Mouse (Mus musculus): ENCODE results near the gene Fbxw4. TPM values are rescaled to one million over a fixed set of nuclear protein-coding genes. Genes with fewer than 3 reads are reported as not detected.
A peak's percentile ranks its signal among the peaks of the same experiment; 100 is the strongest.
"Not testable (repeated sequence)": the region's sequence is repeated elsewhere in the genome, so short reads cannot be mapped to it uniquely, and the experiment has no call there.

The Fbxw4 gene
- polyA plus RNA-seq, 1 experiment from 2014 or later = 6.7 TPM

DNA sequence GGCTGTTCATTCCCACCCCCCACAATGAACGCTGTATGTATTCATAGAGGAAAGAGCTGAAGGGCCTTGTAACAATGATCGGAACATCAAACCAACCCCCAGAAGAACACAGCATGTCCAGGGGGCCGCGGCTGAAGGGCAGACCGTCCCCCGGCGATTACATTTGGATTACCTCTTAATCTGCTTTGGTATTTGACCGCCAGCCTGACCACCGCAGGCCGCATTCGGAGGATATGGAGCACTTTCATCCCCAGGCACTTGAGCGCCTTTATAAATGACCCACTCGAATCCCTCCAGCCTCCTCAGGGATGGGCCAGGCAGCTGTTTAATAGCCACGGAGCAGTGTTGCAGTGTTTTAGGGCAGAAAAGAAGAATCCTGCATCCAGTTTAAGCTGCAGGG, 92.7 kb downstream of the Fbxw4 start:
- H3K4me3 ChIP-seq (ENCODE audit: low read length) = no peak overlapping the region
- no peaks in the 10 kb centered on the region for H3K36me3 ChIP-seq (ENCODE audit: control insufficient read depth, insufficient read depth, low read length)
- no peaks in the 10 kb centered on the region for H3K27me3 ChIP-seq (replicated peaks; ENCODE audit: control insufficient read depth, insufficient read depth, low read length)
- no peak for ATAC-seq
- no peak overlapping the region for H3K27ac ChIP-seq (ENCODE audit: low read depth, low read length)
- 38% methylated on average over 14 of the region's 14 CpGs for WGBS
- no peaks in the 10 kb centered on the region; the same call in none of the 2 replicates for H3K4me1 ChIP-seq (ENCODE audit: control insufficient read depth, insufficient read depth, low read depth, low read length)
- H3K9ac ChIP-seq (ENCODE audit: low read depth, low read length) = no peak overlapping the region
- H3K9me3 ChIP-seq (ENCODE audit: control insufficient read depth, low read length) = no peaks in the 10 kb centered on the region
- H3K4me2 ChIP-seq (ENCODE audit: low read length) = no peak overlapping the region

DNA sequence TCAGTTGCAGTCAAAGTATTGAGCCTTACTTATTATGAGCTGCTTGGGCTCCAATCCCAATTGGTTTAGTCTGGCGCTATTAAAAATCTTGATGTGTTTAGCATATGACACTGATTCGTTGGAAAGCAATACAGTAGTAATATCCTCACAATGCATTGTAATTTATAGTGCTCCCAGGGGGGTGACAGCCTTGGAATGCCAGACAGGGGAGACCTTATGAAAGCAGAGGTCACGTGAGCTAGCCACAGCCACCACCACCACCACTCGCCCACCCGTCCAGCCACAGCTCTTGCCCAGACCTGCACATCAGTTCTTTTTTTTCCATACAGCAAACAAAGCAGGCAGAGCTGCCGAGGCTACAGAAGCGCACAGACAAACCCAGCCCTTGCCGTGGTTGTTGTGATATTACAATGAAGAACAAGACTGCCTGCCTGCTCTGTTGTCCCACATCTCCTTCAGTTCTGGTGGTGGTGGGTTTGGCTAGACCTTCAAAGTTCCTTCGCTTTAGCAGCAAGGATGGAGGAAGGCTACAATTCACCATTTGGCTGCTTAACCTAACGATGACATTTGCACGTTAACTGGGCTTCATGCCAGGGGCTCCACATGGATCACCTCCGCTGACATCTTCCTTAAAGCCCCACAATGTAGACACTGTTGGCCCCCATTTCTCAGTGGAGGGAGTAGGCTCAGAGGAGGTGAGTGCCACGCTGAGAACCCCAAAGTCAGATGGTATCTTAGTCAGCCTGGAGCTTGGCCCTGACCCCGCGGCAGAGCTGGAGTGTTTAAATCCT, 94.0 kb downstream of the Fbxw4 start:
- H3K4me2 ChIP-seq (ENCODE audit: low read length) = no peak overlapping the region
- H3K9ac ChIP-seq (ENCODE audit: low read depth, low read length) = no peak overlapping the region
- no peaks in the 10 kb centered on the region for H3K9me3 ChIP-seq (ENCODE audit: control insufficient read depth, low read length)
- no peaks in the 10 kb centered on the region for H3K27me3 ChIP-seq (replicated peaks; ENCODE audit: control insufficient read depth, insufficient read depth, low read length)
- 46% methylated on average over 15 of the region's 15 CpGs for WGBS
- 0 out of 2 replicates have a peak, but pooled peaks have one; percentile 31 for ATAC-seq
- no peak overlapping the region for H3K4me3 ChIP-seq (ENCODE audit: low read length)
- no peak overlapping the region for H3K27ac ChIP-seq (ENCODE audit: low read depth, low read length)
- no peaks in the 10 kb centered on the region for H3K36me3 ChIP-seq (ENCODE audit: control insufficient read depth, insufficient read depth, low read length)
- H3K4me1 ChIP-seq (ENCODE audit: control insufficient read depth, insufficient read depth, low read depth, low read length) = peaks cover 4% of the 10 kb centered on the region

DNA sequence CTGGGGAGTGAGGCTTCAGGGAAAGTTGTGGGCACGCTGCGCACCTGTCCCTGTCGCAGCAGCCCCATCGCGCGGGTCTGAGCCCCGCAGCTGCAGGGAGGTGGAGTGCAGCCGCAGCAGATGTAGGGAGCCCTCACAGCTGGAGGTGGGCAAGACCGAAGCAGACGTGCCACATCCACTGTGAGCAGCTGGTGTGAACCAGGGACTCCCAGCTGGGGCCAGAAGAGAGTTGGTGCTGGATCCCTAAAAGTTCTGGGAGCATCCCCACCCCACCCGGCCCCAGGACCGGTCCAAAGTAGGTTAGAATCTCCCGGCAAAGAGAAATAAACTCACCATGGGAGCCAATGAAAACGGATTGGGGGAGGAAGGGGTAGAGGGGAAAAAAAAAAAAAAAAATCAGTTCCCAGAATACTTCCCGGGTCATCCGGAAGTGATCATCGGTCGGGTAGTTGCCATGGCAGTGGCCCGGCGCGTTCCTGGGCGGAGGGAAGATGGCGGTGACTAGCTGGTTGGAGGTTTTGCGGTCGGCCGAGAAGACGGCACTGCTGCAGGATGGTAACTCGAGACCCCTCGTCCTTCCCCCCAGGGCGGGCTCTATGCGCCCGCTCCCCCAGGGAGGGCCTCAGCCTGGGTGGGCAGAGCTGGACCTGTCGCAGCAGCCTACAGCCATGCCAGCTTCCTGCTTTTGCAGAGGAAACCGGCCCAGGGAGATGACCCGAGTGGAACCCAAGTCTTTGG, 99.8 kb downstream of the Fbxw4 start, which contains the start of the genes Poll and Gm17018:
Gene Poll, minus strand, starts transcription at position 379 of the 738 bp plus-strand sequence.
Gene Gm17018, plus strand, starts transcription at position 463 of the 738 bp plus-strand sequence.
- Histone ChIP-seq H3K4me1 (ENCODE audit: control insufficient read depth, insufficient read depth, low read depth, low read length) (peaks cover 14% of the 10 kb centered on the region), H3K9me3 (ENCODE audit: control insufficient read depth, low read length) (no peaks in the 10 kb centered on the region), H3K27me3 (replicated peaks; ENCODE audit: control insufficient read depth, insufficient read depth, low read length) (no peaks in the 10 kb centered on the region), H3K9ac (ENCODE audit: low read depth, low read length) (peak within 1 kb of the TSS; percentile 77), H3K36me3 (ENCODE audit: control insufficient read depth, insufficient read depth, low read length) (no peaks in the 10 kb centered on the region), H3K4me2 (ENCODE audit: low read length) (peak within 1 kb of the TSS; percentile 99), H3K4me3 (ENCODE audit: low read length) (peak within 1 kb of the TSS; percentile 83), H3K27ac (ENCODE audit: low read depth, low read length) (peak within 1 kb of the TSS; percentile 59)
- ATAC-seq = peak; percentile 92
- under 1% methylated on average over 28 of the region's 35 CpGs for WGBS

DNA sequence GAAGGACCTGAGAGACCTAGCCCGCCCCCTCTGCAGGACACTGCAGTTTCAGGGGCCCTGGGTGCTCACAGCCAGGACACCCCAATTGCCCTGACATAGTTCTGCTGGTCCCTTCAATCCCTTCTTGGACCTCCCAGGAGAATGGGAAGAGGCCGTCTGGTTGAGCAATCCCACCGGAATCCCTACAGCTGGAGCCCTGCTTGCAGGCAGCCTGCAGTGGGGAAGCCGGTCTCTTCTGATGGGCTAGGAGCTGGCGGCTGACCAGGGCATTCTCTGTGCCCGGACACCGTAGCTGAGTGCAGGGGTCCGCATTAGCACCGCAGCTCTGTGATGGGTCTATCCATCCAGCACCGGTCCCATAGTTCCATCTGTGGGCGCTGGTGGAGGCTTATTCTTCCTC, 106.0 kb downstream of the Fbxw4 start:
- H3K9ac ChIP-seq (ENCODE audit: low read depth, low read length) = no peak overlapping the region
- no peaks in the 10 kb centered on the region for H3K27me3 ChIP-seq (replicated peaks; ENCODE audit: control insufficient read depth, insufficient read depth, low read length)
- H3K4me1 ChIP-seq (ENCODE audit: control insufficient read depth, insufficient read depth, low read depth, low read length) = no peaks in the 10 kb centered on the region; the same call in 1 of the 2 replicates
- H3K4me3 ChIP-seq (ENCODE audit: low read length) = no peak overlapping the region
- peaks cover 6% of the 10 kb centered on the region; the same call in 1 of the 2 replicates for H3K36me3 ChIP-seq (ENCODE audit: control insufficient read depth, insufficient read depth, low read length)
- WGBS = 94% methylated on average over 11 of the region's 11 CpGs
- H3K9me3 ChIP-seq (ENCODE audit: control insufficient read depth, low read length) = no peaks in the 10 kb centered on the region
- ATAC-seq = no peak
- H3K27ac ChIP-seq (ENCODE audit: low read depth, low read length) = no peak overlapping the region
- no peak overlapping the region for H3K4me2 ChIP-seq (ENCODE audit: low read length)

DNA sequence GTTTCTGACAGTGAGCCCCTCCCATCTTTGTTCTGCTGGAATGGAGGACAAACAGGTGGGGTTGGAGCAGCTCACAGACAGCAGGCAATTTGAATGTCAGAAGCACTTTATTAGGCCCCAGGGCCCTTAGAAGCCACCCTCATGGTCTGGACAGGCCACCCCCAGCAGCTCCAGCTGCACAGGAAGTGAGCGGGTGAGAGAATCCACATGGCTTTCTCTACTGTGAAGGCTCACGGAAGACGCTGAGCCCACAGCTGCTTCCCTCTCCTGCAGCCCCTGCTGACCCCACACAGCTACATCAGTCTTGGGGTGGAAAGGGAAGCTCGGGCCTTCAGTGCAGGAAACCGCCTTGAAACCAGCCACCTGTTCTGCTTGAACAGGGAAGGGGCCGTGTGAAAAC, 107.9 kb downstream of the Fbxw4 start:
- Histone ChIP-seq H3K4me1 (ENCODE audit: control insufficient read depth, insufficient read depth, low read depth, low read length) (peaks cover 2% of the 10 kb centered on the region; the same call in 1 of the 2 replicates), H3K9me3 (ENCODE audit: control insufficient read depth, low read length) (no peaks in the 10 kb centered on the region), H3K27me3 (replicated peaks; ENCODE audit: control insufficient read depth, insufficient read depth, low read length) (peaks cover 3% of the 10 kb centered on the region; the same call in 1 of the 2 replicates), H3K36me3 (ENCODE audit: control insufficient read depth, insufficient read depth, low read length) (peaks cover 6% of the 10 kb centered on the region; the same call in 1 of the 2 replicates), H3K4me3 (ENCODE audit: low read length) (no peak overlapping the region), H3K27ac (ENCODE audit: low read depth, low read length) (no peak overlapping the region), H3K9ac (ENCODE audit: low read depth, low read length) (no peak overlapping the region), H3K4me2 (ENCODE audit: low read length) (no peak overlapping the region)
- no peak for ATAC-seq
- WGBS = 81% methylated on average over 6 of the region's 6 CpGs

DNA sequence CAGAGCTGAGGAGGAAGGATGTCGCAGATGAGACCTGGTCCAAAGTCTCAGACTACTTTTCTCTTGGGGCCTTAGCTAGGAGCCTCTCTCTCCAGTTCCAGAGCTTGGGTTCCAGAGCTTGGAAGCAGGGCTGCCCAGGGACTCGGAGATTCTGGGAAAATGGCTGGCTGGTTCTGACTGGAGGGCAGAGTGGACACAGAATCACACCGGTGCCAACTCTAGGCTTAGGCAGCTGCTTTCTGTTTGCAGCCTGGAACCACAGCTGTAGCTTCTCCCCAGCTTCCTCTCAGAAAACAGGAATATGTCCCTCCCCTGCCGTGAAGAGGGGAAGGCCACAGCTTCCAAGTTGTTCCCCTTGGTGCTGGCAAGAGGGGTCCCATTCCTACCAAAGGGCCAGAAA, 110.2 kb downstream of the Fbxw4 start:
- peaks cover 6% of the 10 kb centered on the region; the same call in 1 of the 2 replicates for H3K36me3 ChIP-seq (ENCODE audit: control insufficient read depth, insufficient read depth, low read length)
- ATAC-seq = no peak

DNA sequence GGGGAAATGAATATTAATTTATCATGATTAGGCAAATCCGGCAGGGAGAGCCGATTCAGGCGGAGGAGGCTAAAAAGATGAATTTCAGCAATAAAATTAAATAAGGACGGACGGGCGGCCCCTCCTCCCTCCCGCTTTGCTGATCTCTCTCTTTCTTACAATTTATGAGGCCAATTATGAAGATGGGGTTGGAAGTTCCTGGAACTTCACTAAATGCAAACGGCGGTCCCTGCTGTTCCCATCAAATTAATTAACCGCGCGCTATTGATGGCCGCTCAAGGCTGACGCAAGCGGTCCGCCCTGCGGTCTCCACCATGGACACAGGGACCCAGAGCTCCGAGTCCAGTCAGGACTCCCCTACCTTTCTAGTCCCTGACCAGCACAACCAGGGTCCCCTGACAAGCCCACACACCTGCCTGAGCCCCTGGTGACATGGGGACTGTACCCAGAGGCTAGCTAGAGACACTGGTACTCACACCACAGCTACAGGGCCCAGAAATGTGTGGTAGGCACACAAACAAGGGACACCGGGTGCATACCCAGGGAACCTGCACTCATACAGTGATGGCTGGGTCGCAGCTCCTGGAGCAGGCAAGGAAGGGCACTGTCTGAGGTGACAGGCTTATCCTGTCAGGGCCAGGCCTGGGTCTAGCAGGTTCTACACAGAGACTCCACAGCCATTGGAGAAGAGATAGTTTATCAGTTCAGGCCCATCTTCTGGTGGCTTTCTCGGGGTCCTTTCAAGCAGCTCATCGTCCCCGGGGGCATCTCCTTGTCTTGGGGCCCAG, 110.8 kb downstream of the Fbxw4 start:
- ATAC-seq = no peak
- Histone ChIP-seq H3K4me3 (ENCODE audit: low read length) (no peak overlapping the region), H3K4me2 (ENCODE audit: low read length) (no peak overlapping the region), H3K36me3 (ENCODE audit: control insufficient read depth, insufficient read depth, low read length) (0 out of 2 replicates have a peak, but pooled peaks cover 3% of the 10 kb centered on the region), H3K9me3 (ENCODE audit: control insufficient read depth, low read length) (no peaks in the 10 kb centered on the region), H3K4me1 (ENCODE audit: control insufficient read depth, insufficient read depth, low read depth, low read length) (peaks cover 7% of the 10 kb centered on the region), H3K9ac (ENCODE audit: low read depth, low read length) (no peak overlapping the region), H3K27me3 (replicated peaks; ENCODE audit: control insufficient read depth, insufficient read depth, low read length) (peaks cover 7% of the 10 kb centered on the region), H3K27ac (ENCODE audit: low read depth, low read length) (no peak overlapping the region)
- 55% methylated on average over 23 of the region's 23 CpGs for WGBS

More for the DNA sequence above, 110.2 kb downstream of the Fbxw4 start:
- Histone ChIP-seq H3K4me2 (ENCODE audit: low read length) (no peak overlapping the region), H3K9ac (ENCODE audit: low read depth, low read length) (no peak overlapping the region), H3K4me1 (ENCODE audit: control insufficient read depth, insufficient read depth, low read depth, low read length) (peaks cover 2% of the 10 kb centered on the region; the same call in 1 of the 2 replicates), H3K27me3 (replicated peaks; ENCODE audit: control insufficient read depth, insufficient read depth, low read length) (peaks cover 7% of the 10 kb centered on the region), H3K9me3 (ENCODE audit: control insufficient read depth, low read length) (no peaks in the 10 kb centered on the region), H3K27ac (ENCODE audit: low read depth, low read length) (no peak overlapping the region), H3K4me3 (ENCODE audit: low read length) (no peak overlapping the region)
- WGBS = 63% methylated on average over 4 of the region's 4 CpGs

DNA sequence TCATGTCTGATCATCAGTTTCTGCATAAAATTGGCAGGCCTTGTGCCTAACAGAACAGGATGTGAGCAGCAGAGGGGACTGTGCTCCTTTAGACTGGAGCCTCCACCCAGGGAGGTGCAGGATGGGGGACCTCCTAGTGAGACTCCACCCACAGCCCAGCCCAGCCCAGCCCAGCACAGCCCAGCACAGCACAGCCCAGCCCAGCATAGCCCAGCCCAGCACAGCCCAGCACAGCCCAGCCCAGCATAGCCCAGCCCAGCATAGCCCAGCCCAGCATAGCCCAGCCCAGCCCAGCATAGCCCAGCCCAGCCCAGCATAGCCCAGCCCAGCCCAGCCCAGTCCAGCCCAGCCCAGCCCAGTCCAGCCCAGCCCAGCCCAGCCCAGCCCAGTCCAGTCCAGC, 111.9 kb downstream of the Fbxw4 start:
- H3K27me3 ChIP-seq (replicated peaks; ENCODE audit: control insufficient read depth, insufficient read depth, low read length); H3K27ac ChIP-seq (ENCODE audit: low read depth, low read length): not testable (repeated sequence)

More for the DNA sequence above, 111.9 kb downstream of the Fbxw4 start:
- not testable (repeated sequence) for H3K9me3 ChIP-seq (ENCODE audit: control insufficient read depth, low read length); H3K9ac ChIP-seq (ENCODE audit: low read depth, low read length); H3K4me3 ChIP-seq (ENCODE audit: low read length); H3K36me3 ChIP-seq (ENCODE audit: control insufficient read depth, insufficient read depth, low read length); H3K4me2 ChIP-seq (ENCODE audit: low read length); ATAC-seq; H3K4me1 ChIP-seq (ENCODE audit: control insufficient read depth, insufficient read depth, low read depth, low read length)
